Mouse (Mus musculus) stomach, embryonic 16.5 days (tissue): ENCODE data around the gene Itga5. TPM values are rescaled to one million over a fixed set of nuclear protein-coding genes. Genes with fewer than 3 reads are reported as not detected.
A peak's percentile ranks its signal among the peaks of the same experiment; 100 is the strongest.

Source experiments
- ATAC-seq: fragments of 200-750 bp; cut with Nextera tagmentation; 2 replicates; pipeline ENCODE4 v1.8.0; 2017; ENCODE audit warnings: moderate number of reproducible peaks, moderate TSS enrichment; ENCODE audit not compliant: insufficient read depth, low FRiP score
- H3K27ac ChIP-seq: fragments of 300-500 bp; sonication (generic); 2 replicates; pipeline ENCODE4 v1.5.1; 2014; ENCODE audit warnings: low read length
- H3K27me3 ChIP-seq: fragments of 300-500 bp; sonication (generic); 2 replicates; pipeline ENCODE4 v1.6.1; 2014; ENCODE audit warnings: low read length, control low read depth, mixed read lengths; ENCODE audit not compliant: control insufficient read depth, insufficient read depth
- H3K36me3 ChIP-seq: fragments of 300-500 bp; sonication (generic); 2 replicates; pipeline ENCODE4 v1.6.1; 2014; ENCODE audit warnings: low read length; ENCODE audit not compliant: control insufficient read depth, insufficient read depth
- H3K4me1 ChIP-seq: fragments of 300-500 bp; sonication (generic); 2 replicates; pipeline ENCODE4 v1.6.1; 2014; ENCODE audit warnings: low read length, control low read depth, mixed read lengths; ENCODE audit not compliant: control insufficient read depth, insufficient read depth
- H3K4me2 ChIP-seq: fragments of 300-500 bp; sonication (generic); 2 replicates; pipeline ENCODE4 v1.6.1; 2014; ENCODE audit warnings: low read depth, low read length, mixed read lengths
- H3K4me3 ChIP-seq: fragments of 300-500 bp; sonication (generic); replicated peaks from 2 replicates; pipeline ENCODE4 v1.5.1; 2014; ENCODE audit warnings: mild to moderate bottlenecking, low read length
- H3K9ac ChIP-seq: fragments of 300-500 bp; sonication (generic); 2 replicates; pipeline ENCODE4 v1.6.1; 2014; ENCODE audit warnings: low read length
- H3K9me3 ChIP-seq: fragments of 300-500 bp; sonication (generic); replicated peaks from 2 replicates; pipeline ENCODE4 v1.6.1; 2016; ENCODE audit warnings: low read length, control low read depth; ENCODE audit not compliant: control insufficient read depth
- WGBS: fragments of 180-500 bp; shearing (Covaris S2); extraction: QIAGEN DNeasy Blood & Tissue Kit; methylation state at CpG from one replicate; pipeline ENCODE4 v1.1.7; 2014; 5-methylcytosine and 5-hydroxymethylcytosine counted together
- polyA plus RNA-seq: library from polyadenylated mRNA; unstranded; fragments of >200 nt; fragmentation: Nextera tagmentation; extraction: Ambion mirVana; gene quantifications from 2 replicates; pipeline ENCODE4 v1.2.1, GENCODE M21; 2015

Gene Itga5
- polyA plus RNA-seq, 1 experiment from 2014 or later, result 59.0 TPM

GRCm38 (mm10) chr15:103305070-103305678 lies 61.4 kb downstream of the Itga5 start:
- Histone ChIP-seq H3K27ac (peak overlapping the region; percentile 96), H3K9me3 (no peaks in the 10 kb centered on the region), H3K4me3 (peak overlapping the region; percentile 58), H3K9ac (peak overlapping the region; percentile 80), H3K36me3 (no peaks in the 10 kb centered on the region), H3K4me2 (peak overlapping the region; percentile 72), H3K27me3 (no peaks in the 10 kb centered on the region), H3K4me1 (peaks cover 66% of the 10 kb centered on the region)
- ATAC-seq, result peak; percentile 97
- WGBS, result under 1% methylated on average over 71 of the region's 71 CpGs

GRCm38 (mm10) chr15:103304616-103304969 lies 62.0 kb downstream of the Itga5 start:
- Histone ChIP-seq H3K4me3 (peak overlapping the region; percentile 58), H3K9me3 (no peaks in the 10 kb centered on the region), H3K27me3 (no peaks in the 10 kb centered on the region), H3K36me3 (no peaks in the 10 kb centered on the region), H3K27ac (peak overlapping the region; percentile 93), H3K4me2 (peak overlapping the region; percentile 72), H3K4me1 (peaks cover 71% of the 10 kb centered on the region), H3K9ac (peak overlapping the region; percentile 80)
- ATAC-seq, result no peak
- under 1% methylated on average over 9 of the region's 9 CpGs for WGBS

GRCm38 (mm10) chr15:103303916-103304615 lies 62.5 kb downstream of the Itga5 start:
- Histone ChIP-seq H3K27ac (peak overlapping the region; percentile 93), H3K36me3 (no peaks in the 10 kb centered on the region), H3K4me1 (peaks cover 72% of the 10 kb centered on the region), H3K27me3 (no peaks in the 10 kb centered on the region), H3K9ac (peak overlapping the region; percentile 80), H3K4me3 (peak overlapping the region; percentile 58), H3K4me2 (peak overlapping the region; percentile 72), H3K9me3 (no peaks in the 10 kb centered on the region)
- WGBS, result 11% methylated on average over 8 of the region's 8 CpGs
- no peak for ATAC-seq

- Histone ChIP-seq H3K4me3 (no peak overlapping the region), H3K36me3 (no peaks in the 10 kb centered on the region), H3K27ac (peak overlapping the region; percentile 73), H3K9me3 (no peaks in the 10 kb centered on the region), H3K4me1 (peaks cover 65% of the 10 kb centered on the region), H3K9ac (peak overlapping the region; percentile 47; the same call in 1 of the 2 replicates), H3K27me3 (no peaks in the 10 kb centered on the region), H3K4me2 (no peak overlapping the region)
- ATAC-seq, result no peak
- WGBS, result 25% methylated on average over 6 of the region's 6 CpGs
Observed at GRCm38 (mm10) chr15:103302341-103303021, 64.1 kb downstream of the Itga5 start.

- H3K27me3 ChIP-seq, result no peaks in the 10 kb centered on the region
- H3K27ac ChIP-seq, result peak overlapping the region; percentile 73
- 33% methylated on average over 5 of the region's 5 CpGs for WGBS
- no peak for ATAC-seq
- H3K4me1 ChIP-seq, result peaks cover 61% of the 10 kb centered on the region
- no peaks in the 10 kb centered on the region for H3K36me3 ChIP-seq
- no peaks in the 10 kb centered on the region for H3K9me3 ChIP-seq
- peak overlapping the region; percentile 47; the same call in 1 of the 2 replicates for H3K9ac ChIP-seq
- no peak overlapping the region for H3K4me3 ChIP-seq
- no peak overlapping the region for H3K4me2 ChIP-seq
Observed at GRCm38 (mm10) chr15:103301547-103302340, 64.8 kb downstream of the Itga5 start.

DNA sequence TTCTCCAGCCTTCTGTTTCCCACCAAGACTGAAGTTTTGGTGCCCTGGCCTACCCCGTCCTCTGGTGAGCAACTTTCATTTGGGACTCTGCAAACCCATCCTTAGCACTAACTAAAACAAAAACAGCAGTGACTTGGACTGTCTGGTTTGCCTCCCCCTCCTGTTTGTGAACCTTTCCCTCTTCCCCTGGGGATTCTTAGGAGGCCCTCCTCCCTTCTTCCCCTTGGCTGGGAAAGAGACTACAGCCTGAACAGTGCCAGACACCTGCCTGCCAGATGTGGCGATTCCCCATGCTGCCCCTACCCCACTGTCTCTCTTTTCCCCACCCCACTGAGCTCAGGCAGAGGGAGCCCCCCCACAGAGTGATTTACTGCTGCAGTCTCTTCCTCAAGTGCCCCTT lies 65.5 kb downstream of the Itga5 start:
- WGBS, result 31% methylated on average over 2 of the region's 2 CpGs
- H3K4me2 ChIP-seq, result no peak overlapping the region

GRCm38 (mm10) chr15:103300560-103300959 lies 66.0 kb downstream of the Itga5 start:
- H3K27me3 ChIP-seq, result no peaks in the 10 kb centered on the region
- no peaks in the 10 kb centered on the region for H3K9me3 ChIP-seq
- H3K27ac ChIP-seq, result peak overlapping the region; percentile 73
- peak overlapping the region; percentile 41 for H3K4me2 ChIP-seq
- ATAC-seq, result no peak
- H3K9ac ChIP-seq, result peak overlapping the region; percentile 44; the same call in 1 of the 2 replicates
- WGBS, result 26% methylated on average over 2 of the region's 2 CpGs
- 0 out of 2 replicates have a peak overlapping the region, but pooled peaks have one; percentile 4 for H3K4me3 ChIP-seq
- peaks cover 49% of the 10 kb centered on the region for H3K4me1 ChIP-seq
- H3K36me3 ChIP-seq, result no peaks in the 10 kb centered on the region

More for the DNA sequence above, 65.5 kb downstream of the Itga5 start:
- Histone ChIP-seq H3K27ac (peak overlapping the region; percentile 73), H3K27me3 (no peaks in the 10 kb centered on the region), H3K4me1 (peaks cover 54% of the 10 kb centered on the region), H3K9me3 (no peaks in the 10 kb centered on the region), H3K9ac (no peak overlapping the region), H3K4me3 (no peak overlapping the region), H3K36me3 (no peaks in the 10 kb centered on the region)
- ATAC-seq, result no peak

DNA sequence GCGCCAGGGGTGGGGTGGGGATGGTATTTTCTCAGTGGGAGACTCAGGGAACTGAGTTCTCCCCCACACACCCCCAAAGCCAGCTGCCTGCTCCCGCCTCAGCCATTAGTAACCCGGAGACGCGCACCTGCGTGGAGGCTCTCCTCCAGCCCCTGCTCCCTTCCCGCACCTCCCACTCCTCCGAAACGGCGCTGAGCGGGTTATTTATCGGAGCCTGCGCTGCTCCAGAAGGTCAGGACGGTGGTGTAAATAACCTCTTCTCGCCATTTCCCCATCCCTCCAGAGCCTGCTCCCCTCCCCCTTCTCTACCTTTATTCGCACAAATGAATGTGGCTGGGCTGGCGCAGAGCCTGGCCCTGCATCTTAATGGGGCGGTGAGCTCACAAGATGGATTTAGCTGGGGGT lies 66.5 kb downstream of the Itga5 start:
- peak overlapping the region; percentile 41 for H3K4me2 ChIP-seq
- 17% methylated on average over 18 of the region's 18 CpGs for WGBS
- ATAC-seq, result peak; percentile 4; the same call in 1 of the 2 replicates

More for the DNA sequence above, 66.5 kb downstream of the Itga5 start:
- Histone ChIP-seq H3K36me3 (no peaks in the 10 kb centered on the region), H3K27me3 (no peaks in the 10 kb centered on the region), H3K9ac (0 out of 2 replicates have a peak overlapping the region, but pooled peaks have one; percentile 44), H3K4me3 (0 out of 2 replicates have a peak overlapping the region, but pooled peaks have one; percentile 4), H3K27ac (peak overlapping the region; percentile 73), H3K9me3 (no peaks in the 10 kb centered on the region), H3K4me1 (peaks cover 49% of the 10 kb centered on the region)
